Mouse (Mus musculus): ENCODE measurements around the gene Smarca2. TPM values are rescaled to one million over a fixed set of nuclear protein-coding genes. Genes with fewer than 3 reads are reported as not detected.
"Not testable (repeated sequence)": the region's sequence is repeated elsewhere in the genome, so short reads cannot be mapped to it uniquely, and the experiment has no call there.

Gene Smarca2
- total RNA-seq, 2 experiments from 2014 or later: 211 to 223 TPM

- no peak for DNase-seq (ENCODE audit: low spot score in 2 of 2)
Measured at GRCm38 (mm10) chr19:26613665-26614064, 8.8 kb downstream of the Smarca2 start.

GRCm38 (mm10) chr19:26616271-26616670, 11.4 kb downstream of the Smarca2 start:
- no peak for DNase-seq (ENCODE audit: low spot score in 2 of 2)

- no peak for DNase-seq (ENCODE audit: low spot score in 2 of 2)
Measured at GRCm38 (mm10) chr19:26617287-26617686, 12.4 kb downstream of the Smarca2 start.

GRCm38 (mm10) chr19:26630712-26631235, 25.9 kb downstream of the Smarca2 start:
- peak; percentile 16 to 61 for DNase-seq (ENCODE audit: low spot score in 2 of 2)

- DNase-seq (ENCODE audit: low spot score in 2 of 2): no peak
Measured at GRCm38 (mm10) chr19:26632228-26632627, 27.4 kb downstream of the Smarca2 start.

- no peak for DNase-seq (ENCODE audit: low spot score in 2 of 2)
Measured at GRCm38 (mm10) chr19:26640556-26640955, 35.7 kb downstream of the Smarca2 start.

- peak in 1 of 2 experiments; percentile 15 for DNase-seq (ENCODE audit: low spot score in 2 of 2)
Measured at GRCm38 (mm10) chr19:26641269-26641668, 36.4 kb downstream of the Smarca2 start.

- no peak for DNase-seq (ENCODE audit: low spot score in 2 of 2)
Measured at GRCm38 (mm10) chr19:26643011-26643410, 38.2 kb downstream of the Smarca2 start.

GRCm38 (mm10) chr19:26643936-26644335, 39.1 kb downstream of the Smarca2 start:
- DNase-seq (ENCODE audit: low spot score in 2 of 2): no peak

GRCm38 (mm10) chr19:26645016-26645415, 40.2 kb downstream of the Smarca2 start:
- DNase-seq (ENCODE audit: low spot score in 2 of 2): no peak

GRCm38 (mm10) chr19:26646128-26646527, 41.3 kb downstream of the Smarca2 start:
- DNase-seq (ENCODE audit: low spot score in 2 of 2): no peak

GRCm38 (mm10) chr19:26650585-26651273, 45.9 kb downstream of the Smarca2 start:
- no peak for DNase-seq (ENCODE audit: low spot score in 2 of 2)

- DNase-seq (ENCODE audit: low spot score in 2 of 2): no peak
Measured at GRCm38 (mm10) chr19:26658324-26658723, 53.5 kb downstream of the Smarca2 start.

- no peak for DNase-seq (ENCODE audit: low spot score in 2 of 2)
Measured at GRCm38 (mm10) chr19:26659976-26660375, 55.1 kb downstream of the Smarca2 start.

GRCm38 (mm10) chr19:26661198-26661597, 56.3 kb downstream of the Smarca2 start:
- no peak for DNase-seq (ENCODE audit: low spot score in 2 of 2)

GRCm38 (mm10) chr19:26666303-26666702, 61.5 kb downstream of the Smarca2 start:
- no peak for DNase-seq (ENCODE audit: low spot score in 2 of 2)

- no peak for DNase-seq (ENCODE audit: low spot score in 2 of 2)
Measured at GRCm38 (mm10) chr19:26670089-26670488, 65.2 kb downstream of the Smarca2 start.

- DNase-seq (ENCODE audit: low spot score in 2 of 2): not testable (repeated sequence)
Measured at GRCm38 (mm10) chr19:26671413-26671812, 66.6 kb downstream of the Smarca2 start.

GRCm38 (mm10) chr19:26675917-26676316, 71.1 kb downstream of the Smarca2 start:
- DNase-seq (ENCODE audit: low spot score in 2 of 2): no peak

GRCm38 (mm10) chr19:26678543-26678942, 73.7 kb downstream of the Smarca2 start:
- peak in 1 of 2 experiments; percentile 39 for DNase-seq (ENCODE audit: low spot score in 2 of 2)

GRCm38 (mm10) chr19:26679674-26680073, 74.8 kb downstream of the Smarca2 start:
- no peak for DNase-seq (ENCODE audit: low spot score in 2 of 2)

GRCm38 (mm10) chr19:26681549-26681948, 76.7 kb downstream of the Smarca2 start:
- DNase-seq (ENCODE audit: low spot score in 2 of 2): no peak

GRCm38 (mm10) chr19:26682130-26682529, 77.3 kb downstream of the Smarca2 start:
- DNase-seq (ENCODE audit: low spot score in 2 of 2): no peak

Data from layer of hippocampus, adult 18-20 months (tissue).